Mouse (Mus musculus): ENCODE results near the gene Cyp4a32.
"Not testable (repeated sequence)": the region's sequence is repeated elsewhere in the genome, so short reads cannot be mapped to it uniquely, and the experiment has no call there.

Cyp4a32 gene

GRCm38 (mm10) chr4:115600611-115601010, at the start of gene Cyp4a32:
Cyp4a32 (plus strand) TSS chr4:115600969.
- DNase-seq (ENCODE audit: low spot score in 2 of 2): not testable (repeated sequence)

DNA sequence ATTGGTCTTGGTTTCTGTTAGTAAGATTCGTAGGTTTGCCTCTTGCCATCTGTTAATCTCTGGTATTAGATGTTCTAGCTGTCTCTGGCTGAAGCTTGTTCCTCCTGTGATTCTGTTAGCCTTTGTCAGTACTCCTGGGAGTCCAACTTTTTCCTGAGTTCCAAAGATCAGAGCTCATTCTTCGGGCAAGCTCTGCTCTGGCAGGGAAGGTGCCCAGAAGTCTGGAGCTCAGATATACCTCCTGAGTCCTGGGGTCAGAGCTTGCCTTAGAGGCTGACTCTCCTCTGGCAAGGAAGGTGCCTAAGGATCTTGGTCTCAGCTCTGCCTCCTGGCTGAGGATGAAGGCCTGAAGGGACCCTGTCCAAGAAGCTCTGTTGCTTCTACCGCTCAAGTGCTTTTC, 48.0 kb upstream of the Cyp4a32 start:
- DNase-seq (ENCODE audit: low spot score in 2 of 2): no peak

- no peak for DNase-seq (ENCODE audit: low spot score in 2 of 2)
Observed at GRCm38 (mm10) chr4:115555513-115555912, 45.3 kb upstream of the Cyp4a32 start.

- no peak for DNase-seq (ENCODE audit: low spot score in 2 of 2)
Observed at GRCm38 (mm10) chr4:115557861-115558561, 42.8 kb upstream of the Cyp4a32 start.

- DNase-seq (ENCODE audit: low spot score in 2 of 2): not testable (repeated sequence)
Observed at GRCm38 (mm10) chr4:115561236-115561635, 39.5 kb upstream of the Cyp4a32 start.

DNA sequence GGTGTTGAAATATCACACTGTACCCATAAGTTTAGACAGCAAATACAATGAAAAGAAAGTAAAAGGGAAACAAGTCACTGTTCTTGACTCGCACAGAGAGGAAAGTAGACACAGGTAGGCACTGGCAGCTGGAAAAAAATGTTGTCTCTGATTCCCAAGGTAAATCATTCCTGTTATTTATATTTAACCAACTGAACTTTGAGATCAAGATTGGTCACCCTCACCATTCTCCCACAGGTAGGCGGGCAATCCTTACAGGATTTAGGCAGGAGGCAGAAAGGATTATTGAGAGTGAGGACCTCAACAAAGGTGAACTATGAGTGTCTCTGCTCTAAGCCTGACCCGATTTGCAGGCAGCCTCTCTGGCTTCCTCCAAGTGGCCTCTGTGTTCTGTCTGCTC, 37.4 kb upstream of the Cyp4a32 start, which contains the start of gene Cyp4a31:
TSS of gene Cyp4a31 (plus strand) at position 249 of the 400 bp plus-strand sequence.
- no peak for DNase-seq (ENCODE audit: low spot score in 2 of 2)

GRCm38 (mm10) chr4:115564469-115565225, 36.1 kb upstream of the Cyp4a32 start:
- not testable (repeated sequence) for DNase-seq (ENCODE audit: low spot score in 2 of 2)

- DNase-seq (ENCODE audit: low spot score in 2 of 2): no peak
Observed at GRCm38 (mm10) chr4:115575255-115575654, 25.5 kb upstream of the Cyp4a32 start.

DNA sequence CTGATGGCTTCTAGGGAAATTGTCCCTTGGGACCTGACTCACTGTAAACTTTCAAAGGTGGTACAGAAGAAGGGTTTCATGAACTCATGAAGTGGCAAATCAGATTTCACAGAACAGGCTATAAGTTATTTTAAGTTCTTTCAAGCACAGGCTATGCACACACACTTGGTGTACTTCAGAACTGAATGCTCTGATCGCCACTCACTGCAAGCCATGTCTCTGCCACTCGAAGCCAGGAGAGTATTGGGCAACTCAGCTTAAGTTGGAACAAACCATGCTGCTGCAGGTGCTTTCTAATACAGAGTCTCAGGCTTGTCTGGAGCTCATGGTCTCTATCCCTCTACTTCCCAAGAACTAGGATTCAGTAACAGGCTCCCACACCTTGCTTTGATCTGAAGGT, 25.0 kb upstream of the Cyp4a32 start:
- no peak for DNase-seq (ENCODE audit: low spot score in 2 of 2)

DNA sequence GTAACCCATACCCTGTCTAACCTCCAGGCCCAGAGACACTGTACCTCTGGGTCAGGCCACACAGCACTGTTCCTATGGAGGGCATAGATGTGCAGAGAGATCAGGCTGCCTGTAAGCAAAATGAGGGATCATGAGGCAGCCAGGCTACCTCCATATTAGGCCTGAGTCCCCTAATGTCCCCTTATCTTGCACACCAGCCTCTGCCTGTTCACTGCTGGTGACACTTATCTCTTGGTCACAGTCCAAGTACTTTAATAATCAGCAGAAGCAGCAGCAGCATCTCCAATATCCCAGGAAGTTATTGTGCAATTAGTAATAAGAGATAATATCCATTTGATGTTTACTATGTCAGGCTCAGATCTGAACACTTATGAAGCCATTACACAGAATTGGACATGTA, 17.7 kb upstream of the Cyp4a32 start:
- DNase-seq (ENCODE audit: low spot score in 2 of 2): no peak

DNA sequence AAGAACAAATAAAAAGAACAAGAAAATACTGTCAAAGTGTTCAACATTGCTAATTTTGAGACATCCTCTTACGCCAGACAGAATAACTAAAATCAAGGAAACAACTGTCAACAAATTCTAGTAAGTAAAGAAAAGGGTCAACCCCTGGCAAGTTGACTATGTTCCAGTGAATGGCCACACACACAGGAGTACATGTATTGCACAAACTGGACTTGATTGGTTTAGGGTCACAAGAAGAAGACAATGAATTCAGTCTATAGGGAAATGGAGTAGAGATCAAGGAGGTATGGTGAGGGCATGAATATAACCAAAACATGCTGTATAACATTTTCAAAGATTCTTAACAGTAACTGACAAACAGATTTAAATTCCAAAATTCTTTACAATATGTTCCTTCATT, 4.4 kb upstream of the Cyp4a32 start:
- no peak for DNase-seq (ENCODE audit: low spot score in 2 of 2)

DNA sequence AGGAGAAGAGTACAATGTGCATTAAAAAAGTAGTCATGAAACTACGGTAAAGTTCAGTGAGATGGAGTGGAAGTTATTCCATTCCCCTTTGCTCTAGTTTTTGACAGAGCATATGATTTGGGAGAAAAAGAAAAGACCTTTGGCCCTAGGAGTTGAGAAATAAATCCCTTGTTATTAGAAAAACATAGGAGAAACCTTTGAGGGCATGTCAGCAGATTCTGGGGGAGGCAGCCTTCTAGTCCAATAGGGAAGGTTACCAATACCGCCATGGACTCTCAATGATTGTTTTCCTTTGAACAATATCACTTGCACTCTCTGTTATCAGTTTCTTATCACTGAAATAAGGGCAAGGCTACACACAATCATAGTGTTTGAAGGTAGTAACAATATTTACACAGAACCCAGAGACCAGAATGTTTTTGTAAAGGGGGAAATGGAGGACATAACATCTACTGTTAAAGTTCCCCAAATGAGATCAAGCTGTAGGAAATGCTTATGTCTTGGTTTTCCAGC, 3.9 kb upstream of the Cyp4a32 start:
- no peak for DNase-seq (ENCODE audit: low spot score in 2 of 2)

GRCm38 (mm10) chr4:115614005-115614404, 13.2 kb downstream of the Cyp4a32 start:
- DNase-seq (ENCODE audit: low spot score in 2 of 2): no peak

DNA sequence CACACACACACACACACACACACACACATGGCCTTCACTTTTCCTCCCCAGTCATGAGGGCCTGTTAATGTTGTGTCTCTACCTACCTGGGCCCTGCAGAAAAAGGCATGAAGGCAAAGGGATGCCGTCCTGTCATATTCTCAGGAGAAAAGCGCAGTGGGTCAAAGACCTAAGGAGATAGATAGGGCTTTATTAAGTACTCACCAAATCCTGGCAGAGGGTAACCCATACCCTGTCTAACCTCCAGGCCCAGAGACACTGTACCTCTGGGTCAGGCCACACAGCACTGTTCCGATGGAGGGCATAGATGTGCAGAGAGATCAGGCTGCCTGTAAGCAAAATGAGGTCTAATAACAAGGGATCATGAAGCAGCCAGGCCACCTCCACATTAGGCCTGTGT, 24.8 kb downstream of the Cyp4a32 start:
- DNase-seq (ENCODE audit: low spot score in 2 of 2): not testable (repeated sequence)

- no peak for DNase-seq (ENCODE audit: low spot score in 2 of 2)
Observed at GRCm38 (mm10) chr4:115642967-115643754, 42.4 kb downstream of the Cyp4a32 start.

GRCm38 (mm10) chr4:115645371-115645770, 44.6 kb downstream of the Cyp4a32 start:
- DNase-seq (ENCODE audit: low spot score in 2 of 2): no peak

- DNase-seq (ENCODE audit: low spot score in 2 of 2): no peak
Observed at GRCm38 (mm10) chr4:115647580-115647979, 46.8 kb downstream of the Cyp4a32 start, which contains the start of gene Cyp4b1. Cyp4b1 (minus strand) TSS chr4:115647723.

DNA sequence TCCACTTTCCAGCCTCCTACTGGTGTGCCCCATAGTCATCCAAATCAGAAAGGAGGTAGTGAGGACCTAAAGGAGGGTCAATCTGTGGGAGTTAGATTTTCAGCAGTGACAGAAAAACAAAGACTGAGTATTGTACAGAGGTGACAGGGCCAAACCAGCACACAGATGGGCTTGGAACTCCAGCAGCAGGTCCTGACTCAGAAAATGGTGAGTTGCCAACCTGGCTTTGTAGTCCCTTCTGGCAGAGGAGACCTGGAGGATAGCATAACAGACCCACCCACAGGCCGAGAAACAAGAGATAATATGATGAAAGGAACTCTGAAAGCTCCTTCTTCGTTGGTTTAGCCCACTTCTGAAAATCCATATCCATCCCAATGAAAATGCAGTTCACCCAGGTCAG, 48.0 kb downstream of the Cyp4a32 start:
- no peak for DNase-seq (ENCODE audit: low spot score in 2 of 2)

- DNase-seq (ENCODE audit: low spot score in 2 of 2): no peak
Observed at GRCm38 (mm10) chr4:115649344-115649743, 48.6 kb downstream of the Cyp4a32 start.

- no peak for DNase-seq (ENCODE audit: low spot score in 2 of 2)
Observed at GRCm38 (mm10) chr4:115650866-115651265, 50.1 kb downstream of the Cyp4a32 start.

DNA sequence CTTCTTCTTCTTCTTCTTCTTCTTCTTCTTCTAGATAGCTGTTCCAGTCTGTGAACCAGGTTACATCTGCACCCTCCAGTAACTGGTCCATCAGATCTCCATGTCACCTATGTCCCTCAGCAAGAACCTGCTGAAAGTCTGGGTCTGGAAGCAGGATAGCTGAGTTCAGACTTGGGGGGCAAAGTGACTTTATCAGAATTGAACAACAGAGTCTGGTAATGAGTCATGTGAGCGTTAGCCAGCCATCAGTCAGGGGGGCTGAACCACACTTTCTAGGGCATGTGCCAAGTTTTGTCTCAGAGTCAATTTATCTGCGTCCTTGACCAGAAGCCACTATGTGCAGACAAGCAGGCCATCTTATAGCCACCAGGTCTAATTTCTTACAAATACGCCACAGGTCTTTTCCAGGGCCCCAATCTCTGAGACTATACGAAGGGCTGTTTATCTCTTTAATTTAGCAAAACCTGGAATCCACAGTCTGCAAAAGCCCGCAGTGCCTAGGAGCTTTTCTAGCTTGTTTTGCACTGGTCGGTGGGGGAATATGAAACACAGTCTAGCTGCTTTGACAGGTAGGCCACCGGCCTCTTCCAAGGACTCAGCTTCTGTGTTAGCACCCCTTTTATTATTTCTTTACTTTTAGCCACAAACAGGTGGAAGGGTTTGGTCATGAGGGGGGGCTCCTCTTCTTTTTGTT, 55.2 kb downstream of the Cyp4a32 start:
- DNase-seq (ENCODE audit: low spot score in 2 of 2): not testable (repeated sequence)
